Mouse (Mus musculus) cerebral cortex, adult 2 months (tissue): ENCODE data around the gene Angpt4.

ENCODE experiments used
- WGBS: fragments of 180-500 bp; shearing (Covaris S2); methylation state at CpG from one replicate; pipeline ENCODE4 v1.1.7; 2018; 5-methylcytosine and 5-hydroxymethylcytosine counted together

Angpt4 gene

GRCm38 (mm10) chr2:151962474-151962873 is 51.5 kb downstream of the Angpt4 start:
- 45% methylated on average over 10 of the region's 10 CpGs for WGBS

GRCm38 (mm10) chr2:151963319-151963718 is 52.3 kb downstream of the Angpt4 start:
- WGBS: 85% methylated on average over 5 of the region's 5 CpGs

DNA sequence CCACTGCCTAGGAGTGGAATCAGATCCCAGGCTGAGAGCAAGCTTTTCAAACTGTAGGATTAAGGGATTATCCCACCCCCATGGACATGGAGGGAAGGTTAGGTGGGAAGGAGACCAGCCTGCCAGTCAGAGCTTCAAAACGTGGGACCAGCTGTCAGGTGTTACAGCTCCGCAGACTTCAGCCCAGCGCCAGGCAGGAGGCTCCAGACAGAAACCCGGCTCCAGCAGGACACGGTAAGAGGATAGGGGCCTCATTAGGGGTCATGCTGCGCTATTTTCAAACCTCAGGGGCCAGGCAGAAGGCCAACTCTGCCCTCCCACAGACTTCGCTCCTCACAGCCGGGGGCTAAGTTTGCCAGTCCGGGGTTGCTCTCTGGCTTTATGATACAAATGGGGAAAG is 53.0 kb downstream of the Angpt4 start:
- WGBS: 45% methylated on average over 9 of the region's 9 CpGs

GRCm38 (mm10) chr2:151967176-151967750 is 56.3 kb downstream of the Angpt4 start:
- 50% methylated on average over 9 of the region's 9 CpGs for WGBS

DNA sequence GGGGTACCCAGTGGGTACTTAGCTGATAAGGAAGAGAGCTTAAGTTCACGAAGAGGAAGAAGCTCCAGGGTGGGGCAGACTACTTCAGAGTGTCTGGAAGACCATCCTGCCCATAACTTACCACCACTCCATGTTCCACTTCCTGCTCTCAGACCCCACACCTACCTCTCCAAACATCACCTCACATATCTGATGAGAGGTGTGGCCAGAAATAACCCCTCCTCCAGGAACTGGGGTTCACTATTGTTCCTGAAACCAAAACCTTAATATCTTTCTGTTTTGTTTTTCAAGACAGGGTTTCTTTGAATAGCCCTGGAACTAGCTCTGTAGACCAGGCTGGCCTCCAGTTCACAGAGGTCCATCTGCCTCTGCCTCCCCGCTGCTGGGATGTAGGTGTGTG is 56.8 kb downstream of the Angpt4 start:
- 87% methylated on average over 2 of the region's 2 CpGs for WGBS

GRCm38 (mm10) chr2:151968451-151968850 is 57.4 kb downstream of the Angpt4 start:
- WGBS: 83% methylated on average over 8 of the region's 8 CpGs

GRCm38 (mm10) chr2:151968986-151969385 is 58.0 kb downstream of the Angpt4 start:
- WGBS: 86% methylated on average over 7 of the region's 7 CpGs

DNA sequence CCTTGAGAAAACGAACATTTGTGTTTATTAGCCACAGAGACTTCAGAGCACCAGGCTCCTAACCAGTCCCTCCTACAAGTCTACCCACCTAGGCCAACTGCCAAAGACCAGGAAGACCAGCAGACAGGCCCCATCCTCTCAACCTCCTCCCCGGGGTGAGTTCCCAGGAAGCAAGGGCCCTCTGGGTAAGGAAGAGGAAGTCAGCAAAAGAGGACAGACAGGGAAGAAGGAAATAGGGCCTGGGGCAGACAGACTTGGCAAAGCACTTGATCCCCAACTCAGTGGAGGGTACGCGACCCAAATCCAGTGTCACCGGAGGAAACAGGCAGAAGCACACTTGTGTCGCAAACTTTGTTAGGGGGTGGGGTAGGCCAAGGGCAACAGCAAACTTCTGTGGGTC is 58.4 kb downstream of the Angpt4 start:
- WGBS: 78% methylated on average over 6 of the region's 6 CpGs

- 51% methylated on average over 52 of the region's 53 CpGs for WGBS
Observed at GRCm38 (mm10) chr2:151970191-151971172, 59.5 kb downstream of the Angpt4 start.

- WGBS: 97% methylated on average over 5 of the region's 5 CpGs
Observed at GRCm38 (mm10) chr2:151971748-151972147, 60.7 kb downstream of the Angpt4 start.

- WGBS: 60% methylated on average over 23 of the region's 23 CpGs
Observed at GRCm38 (mm10) chr2:151972880-151973594, 62.0 kb downstream of the Angpt4 start.

DNA sequence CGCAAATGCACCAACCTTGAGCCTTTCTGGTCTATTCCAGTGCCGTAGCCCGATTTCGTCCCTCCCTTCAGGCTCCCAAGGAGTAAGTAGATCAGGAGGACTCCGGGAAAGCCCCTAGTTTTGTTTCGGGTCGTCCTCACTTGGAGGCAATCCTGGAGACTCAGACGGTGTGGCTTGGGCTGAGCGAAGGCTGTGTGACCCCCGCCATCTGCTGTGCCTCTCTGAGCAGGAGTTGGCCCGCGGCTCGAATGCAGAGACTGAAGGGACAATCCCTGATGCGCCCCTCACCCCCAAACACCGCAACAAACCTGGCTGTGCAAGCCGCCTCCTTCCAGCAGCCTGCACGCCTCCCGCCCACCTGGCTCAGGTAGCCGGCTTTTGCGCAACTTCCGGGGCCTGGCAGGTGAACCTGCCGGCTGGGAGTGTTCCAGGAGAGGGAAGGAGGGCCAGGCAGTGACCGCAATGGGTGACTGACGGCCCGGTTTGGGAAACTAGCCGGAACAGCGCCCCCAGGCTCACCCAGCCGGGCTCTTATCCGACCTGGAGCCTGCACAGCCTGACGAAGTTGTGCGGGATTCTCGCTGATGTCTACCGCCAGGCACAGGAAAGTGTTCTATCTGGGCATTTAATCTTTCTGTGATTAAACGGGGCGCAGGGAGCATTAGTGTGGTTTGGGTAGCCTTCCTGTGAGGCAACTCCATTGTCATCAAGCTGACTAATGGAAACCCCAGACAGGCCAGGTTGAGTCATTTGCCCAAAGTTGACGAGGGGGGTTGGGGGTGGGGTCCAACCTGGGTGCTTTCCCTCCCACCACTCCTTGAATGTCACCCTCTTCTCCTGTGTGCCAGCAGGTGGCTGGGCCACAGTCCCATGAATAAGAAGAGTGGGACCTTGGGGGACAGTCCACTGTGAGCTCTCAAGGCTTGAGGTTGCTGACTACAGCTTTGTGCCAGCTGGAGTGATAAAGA is 62.9 kb downstream of the Angpt4 start:
- 38% methylated on average over 36 of the region's 36 CpGs for WGBS

GRCm38 (mm10) chr2:151975295-151975694 is 64.3 kb downstream of the Angpt4 start:
- 94% methylated on average over 5 of the region's 5 CpGs for WGBS

- WGBS: 78% methylated on average over 3 of the region's 3 CpGs
Observed at GRCm38 (mm10) chr2:151976067-151976466, 65.1 kb downstream of the Angpt4 start.

- whole genome bisulfite sequencing: 84% methylated on average over 4 of the region's 4 CpGs
Observed at GRCm38 (mm10) chr2:151977689-151978440, 66.9 kb downstream of the Angpt4 start.

DNA sequence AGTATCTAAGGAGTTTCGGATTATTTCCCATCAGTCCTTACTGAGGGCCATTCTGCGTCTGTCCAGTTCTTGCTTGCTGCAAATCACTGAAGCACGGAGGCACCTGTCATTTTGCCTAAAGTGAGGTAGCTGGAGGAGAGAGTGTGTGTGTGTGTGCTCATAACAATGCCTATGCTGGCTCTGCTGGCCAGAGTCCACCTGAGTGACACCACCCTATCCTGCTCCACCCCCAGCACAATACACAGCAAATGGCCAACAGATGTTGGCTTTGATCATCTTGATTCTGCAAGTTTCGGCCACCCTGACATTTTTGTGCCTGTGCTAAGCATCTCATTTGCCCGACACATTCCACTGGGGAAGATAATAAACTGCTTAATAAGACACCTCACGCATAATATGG is 67.5 kb downstream of the Angpt4 start:
- 81% methylated on average over 6 of the region's 6 CpGs for WGBS

GRCm38 (mm10) chr2:151979470-151980354 is 68.7 kb downstream of the Angpt4 start, which contains the start of gene Fam110a:
Gene Fam110a (minus strand): TSS chr2:151980219.
- 2% methylated on average over 46 of the region's 46 CpGs for WGBS

GRCm38 (mm10) chr2:151980355-151980693 is 69.3 kb downstream of the Angpt4 start:
- 32% methylated on average over 3 of the region's 3 CpGs for WGBS

DNA sequence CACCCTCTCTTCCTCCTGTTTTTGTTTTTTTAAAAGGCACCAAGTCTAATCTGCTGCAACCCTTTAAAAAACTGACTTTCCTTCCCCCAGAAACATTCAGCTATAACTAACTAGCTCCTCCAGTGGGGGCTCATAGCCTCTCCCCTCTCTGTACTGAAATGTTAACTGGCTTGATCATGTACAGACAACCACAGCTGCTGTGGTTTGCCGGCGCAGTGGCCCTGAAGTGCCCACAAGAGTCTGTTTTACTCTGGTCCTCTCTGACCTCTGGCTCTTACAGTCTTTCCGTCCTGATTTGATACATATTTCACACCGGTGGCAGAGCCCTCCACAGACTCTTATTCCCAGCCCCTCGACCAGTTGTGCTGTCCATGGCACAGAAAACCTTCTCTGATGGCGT is 70.3 kb downstream of the Angpt4 start:
- WGBS: 89% methylated on average over 6 of the region's 6 CpGs
